Mouse (Mus musculus): Measurements from ENCODE around the gene Gm44805. TPM values are rescaled to one million over a fixed set of nuclear protein-coding genes. Genes with fewer than 3 reads are reported as not detected.

The Gm44805 gene
- polyA plus RNA-seq, 1 experiment = not detected

DNA sequence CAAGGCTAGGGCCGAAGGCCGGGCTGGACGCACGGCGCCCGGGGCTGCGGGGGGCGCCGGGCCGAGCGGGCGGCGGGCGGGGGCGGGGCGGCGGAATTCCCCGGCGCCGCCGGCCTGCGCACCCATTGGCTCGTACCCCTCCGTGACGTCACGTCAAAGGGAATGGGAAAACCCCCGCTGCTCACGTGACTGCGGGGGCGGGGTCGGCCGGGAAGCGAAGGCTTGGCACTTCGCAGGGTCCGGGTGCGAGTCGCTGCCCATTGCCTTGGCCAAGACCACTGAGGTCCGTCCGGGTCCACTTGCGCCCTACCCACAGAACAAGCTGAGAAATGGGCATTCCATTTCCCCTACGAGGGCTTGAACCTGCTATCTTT is 51.9 kb downstream of the Gm44805 start, which contains the start of gene Relb:
Gene Relb, minus strand, starts transcription at position 78 of the 374 bp plus-strand sequence.
- no peak for TF ChIP-seq GATA1 (IDR thresholded peaks at IDR 0.05; ENCODE audit: low read length)

- TF ChIP-seq GATA1 (IDR thresholded peaks at IDR 0.05; ENCODE audit: low read length) = no peak
Observed at GRCm38 (mm10) chr7:19628536-19629360, 52.5 kb downstream of the Gm44805 start.

GRCm38 (mm10) chr7:19628192-19628535 is 53.1 kb downstream of the Gm44805 start:
- no peak for TF ChIP-seq GATA1 (IDR thresholded peaks at IDR 0.05; ENCODE audit: low read length)

DNA sequence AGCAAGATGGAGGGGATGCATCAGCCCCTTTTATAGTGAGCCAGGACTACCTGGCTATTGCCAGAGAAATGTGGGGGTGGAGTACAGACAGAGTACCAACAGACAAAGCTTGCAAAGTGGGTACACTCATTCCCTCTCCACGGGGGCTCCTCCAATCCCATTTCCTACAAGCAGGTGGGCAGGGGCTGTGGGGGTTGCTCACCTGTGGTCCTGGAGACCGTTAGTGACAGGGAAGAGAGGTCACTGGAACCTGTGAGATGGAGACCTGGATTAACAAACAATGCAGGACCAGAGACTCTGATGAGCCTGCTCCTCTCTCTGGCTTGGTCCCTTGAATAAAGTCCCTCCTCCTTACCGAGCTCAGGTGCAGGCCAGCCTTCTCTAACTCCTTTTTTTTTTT is 53.5 kb downstream of the Gm44805 start:
- no peak for TF ChIP-seq GATA1 (IDR thresholded peaks at IDR 0.05; ENCODE audit: low read length)

- TF ChIP-seq GATA1 (IDR thresholded peaks at IDR 0.05; ENCODE audit: low read length) = no peak
Observed at GRCm38 (mm10) chr7:19623433-19623832, 57.8 kb downstream of the Gm44805 start.

DNA sequence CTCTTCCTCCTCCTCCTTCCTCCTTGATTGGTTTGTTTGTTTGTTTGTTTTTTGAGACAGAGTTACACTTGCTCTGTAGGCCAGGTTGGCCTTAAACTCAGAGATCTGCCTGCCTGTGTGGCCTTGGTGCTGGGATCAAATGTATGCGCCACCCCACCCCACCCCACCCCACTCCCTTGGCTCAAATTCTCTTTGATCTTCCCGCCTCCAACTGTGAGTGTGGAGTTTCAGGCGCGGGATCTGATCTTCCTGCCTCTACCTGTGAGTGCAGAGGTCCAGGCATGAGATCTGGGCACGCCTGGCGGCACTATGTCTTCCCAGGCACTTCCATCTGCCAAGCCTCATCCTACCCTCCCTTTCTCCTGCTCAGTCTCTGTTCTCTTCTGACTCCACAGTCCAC is 59.0 kb downstream of the Gm44805 start:
- TF ChIP-seq GATA1 (IDR thresholded peaks at IDR 0.05; ENCODE audit: low read length) = no peak

Other genes starting within 250 kb of the Gm44805 start
- gene Mark4, start 222.6 kb downstream of the Gm44805 start, polyA plus RNA-seq (2012) = 45.0 and 67.8 TPM in 2 replicates
- gene Exoc3l2, start 218.1 kb downstream of the Gm44805 start, polyA plus RNA-seq (2012) = 0.08 TPM in 2 replicates
- gene Bloc1s3, start 173.1 kb downstream of the Gm44805 start, polyA plus RNA-seq (2012) = 7.4 and 10.3 TPM in 2 replicates
- 590 and 674 TPM in 2 replicates for gene Trappc6a, start 173.0 kb downstream of the Gm44805 start, polyA plus RNA-seq (2012)
- gene Nkpd1, start 163.6 kb downstream of the Gm44805 start, polyA plus RNA-seq (2012) = 0.40 and 0.71 TPM in 2 replicates
- 134 and 156 TPM in 2 replicates for gene Ppp1r37, start 118.3 kb downstream of the Gm44805 start, polyA plus RNA-seq (2012)
- gene Zfp296, start 104.1 kb downstream of the Gm44805 start, polyA plus RNA-seq (2012) = 3.0 and 3.1 TPM in 2 replicates
- gene Gemin7, start 103.8 kb downstream of the Gm44805 start, polyA plus RNA-seq (2012) = 91.7 and 117 TPM in 2 replicates
- gene Clasrp, start 76.9 kb downstream of the Gm44805 start, polyA plus RNA-seq (2012) = 263 and 292 TPM in 2 replicates
- 0.75 and 0.90 TPM in 2 replicates for gene Relb, start 52.0 kb downstream of the Gm44805 start, polyA plus RNA-seq (2012)
- gene Clptm1, start 16.4 kb downstream of the Gm44805 start, polyA plus RNA-seq (2012) = 149 and 193 TPM in 2 replicates
- not detected in 2 replicates for gene Apoc2, start 3.5 kb downstream of the Gm44805 start, polyA plus RNA-seq (2012)
- not detected in 2 replicates for gene Apoc4, start 56 bp upstream of the Gm44805 start, polyA plus RNA-seq (2012)
- 4.8 and 6.7 TPM in 2 replicates for gene Apoc1, start 11.2 kb upstream of the Gm44805 start, polyA plus RNA-seq (2012)
- gene Apoe, start 17.8 kb upstream of the Gm44805 start, polyA plus RNA-seq (2012) = 23.7 and 28.1 TPM in 2 replicates
- 694 and 701 TPM in 2 replicates for gene Tomm40, start 34.0 kb upstream of the Gm44805 start, polyA plus RNA-seq (2012)
- 49.4 and 58.6 TPM in 2 replicates for gene Nectin2, start 69.1 kb upstream of the Gm44805 start, polyA plus RNA-seq (2012)
- not detected in 2 replicates for gene Bcam, start 89.6 kb upstream of the Gm44805 start, polyA plus RNA-seq (2012)
- gene Cblc, start 115.4 kb upstream of the Gm44805 start, polyA plus RNA-seq (2012) = not detected in 2 replicates
- not detected in 2 replicates for gene Bcl3, start 141.3 kb upstream of the Gm44805 start, polyA plus RNA-seq (2012)
- not detected in 2 replicates for gene Gm19345, start 170.6 kb upstream of the Gm44805 start, polyA plus RNA-seq (2012)
- 0.83 and 1.3 TPM in 2 replicates for gene Ceacam16, start 179.9 kb upstream of the Gm44805 start, polyA plus RNA-seq (2012)
- gene Ceacam19, start 206.5 kb upstream of the Gm44805 start, polyA plus RNA-seq (2012) = not detected in 2 replicates
- not detected in 2 replicates for gene Pvr, start 239.7 kb upstream of the Gm44805 start, polyA plus RNA-seq (2012)